Mouse (Mus musculus) natural killer cell, adult 2 months (primary cell): Measurements from ENCODE around the gene Osbpl7.

ENCODE experiments used
- DNase-seq, 2 experiments: peaks; one replicate each; pipeline ENCODE4 v3.0.0; 2022; ENCODE audit warnings: low spot score in 2 of 2

Gene Osbpl7

DNA sequence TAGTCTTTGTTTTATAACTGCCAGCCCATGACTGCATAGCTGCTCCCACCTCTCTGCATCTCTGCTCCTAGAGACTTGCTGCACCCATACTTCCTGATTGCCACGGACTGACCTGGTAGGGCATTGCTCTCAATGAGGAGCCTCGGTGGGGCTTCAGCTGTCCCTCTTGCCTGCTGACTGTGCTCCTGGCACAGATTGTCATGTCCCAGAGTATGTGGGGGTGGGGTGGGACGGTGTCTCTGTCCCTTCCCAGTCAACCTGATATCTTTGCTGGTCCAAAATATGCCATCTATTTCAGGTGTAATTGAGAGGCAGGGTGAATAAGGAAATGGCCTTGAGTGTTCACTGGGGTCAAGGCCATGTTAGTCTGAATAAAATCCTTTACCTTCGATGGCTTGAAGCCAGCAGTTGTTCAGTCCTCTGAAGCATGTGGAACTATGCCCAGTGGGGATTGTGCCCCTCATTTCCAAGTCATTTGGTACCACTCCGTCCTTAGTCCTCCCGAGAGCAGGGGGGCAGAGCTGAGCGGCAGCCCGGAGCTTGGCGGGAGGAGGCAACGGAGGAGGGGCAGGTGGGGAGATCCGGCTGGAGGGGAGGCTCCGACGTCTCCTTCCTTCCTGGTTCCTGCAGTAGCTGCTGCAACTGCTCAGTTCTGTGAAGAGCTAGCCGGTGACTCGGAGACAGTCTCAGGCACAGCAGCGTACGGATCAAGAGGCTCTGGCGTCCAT, at the start of gene Osbpl7:
Osbpl7 (plus strand) TSS at position 413 of the 728 bp plus-strand sequence.
- DNase-seq, result peak; percentile 55 to 64

DNA sequence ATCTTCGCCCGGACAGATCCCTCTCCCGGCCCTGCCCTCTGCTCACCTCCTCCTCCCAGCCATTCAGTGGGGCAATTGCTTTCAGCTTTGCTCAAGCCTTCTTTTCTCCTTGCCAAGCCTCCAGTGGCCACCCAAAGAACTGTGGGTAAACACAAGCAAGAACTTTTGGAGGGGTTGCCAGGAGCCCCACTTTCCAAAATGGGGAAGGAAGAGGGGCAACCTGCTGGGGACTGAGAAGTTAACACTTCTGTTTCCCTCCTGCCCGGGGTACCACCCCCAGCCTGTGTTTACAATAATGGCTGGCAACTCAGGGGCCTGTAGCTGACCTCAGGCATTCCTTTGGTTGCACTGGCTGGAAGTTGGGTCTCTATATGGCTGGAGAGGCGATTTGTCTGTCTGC, 47.3 kb upstream of the Osbpl7 start:
- DNase-seq, result no peak

DNA sequence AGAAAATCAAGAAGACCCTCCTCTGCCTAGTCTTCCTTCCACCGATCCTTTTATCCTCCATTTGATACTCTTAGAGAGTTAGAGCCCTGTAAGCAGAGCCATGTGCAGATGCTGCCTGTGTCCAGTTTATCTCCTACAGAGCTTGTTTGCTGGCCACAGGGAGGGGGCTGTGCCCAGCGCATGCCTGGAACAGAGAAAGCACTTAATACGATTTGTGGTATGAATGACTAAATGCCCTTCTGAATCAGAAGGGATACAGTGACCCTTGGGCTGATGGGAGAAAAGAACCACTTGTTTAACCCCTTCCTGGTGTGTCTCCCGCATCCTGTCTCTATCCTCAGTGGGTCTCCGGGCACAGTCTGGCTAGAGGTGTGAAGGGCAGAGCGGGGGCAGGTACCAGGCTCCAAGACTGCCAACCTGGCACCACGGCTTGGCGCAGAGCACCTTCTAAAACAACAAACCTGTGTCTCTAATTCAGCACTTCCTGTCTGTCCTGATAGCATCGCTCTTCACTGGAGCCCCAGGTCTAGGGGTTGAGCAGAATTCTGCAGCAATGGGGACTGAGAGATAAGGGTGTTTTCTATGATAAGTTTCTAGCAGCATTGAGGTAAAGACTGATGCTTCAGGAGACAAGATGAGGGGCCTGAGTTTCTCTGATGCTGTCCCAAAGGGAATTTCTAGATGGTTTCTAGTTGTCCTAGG, 43.2 kb upstream of the Osbpl7 start:
- no peak for DNase-seq

DNA sequence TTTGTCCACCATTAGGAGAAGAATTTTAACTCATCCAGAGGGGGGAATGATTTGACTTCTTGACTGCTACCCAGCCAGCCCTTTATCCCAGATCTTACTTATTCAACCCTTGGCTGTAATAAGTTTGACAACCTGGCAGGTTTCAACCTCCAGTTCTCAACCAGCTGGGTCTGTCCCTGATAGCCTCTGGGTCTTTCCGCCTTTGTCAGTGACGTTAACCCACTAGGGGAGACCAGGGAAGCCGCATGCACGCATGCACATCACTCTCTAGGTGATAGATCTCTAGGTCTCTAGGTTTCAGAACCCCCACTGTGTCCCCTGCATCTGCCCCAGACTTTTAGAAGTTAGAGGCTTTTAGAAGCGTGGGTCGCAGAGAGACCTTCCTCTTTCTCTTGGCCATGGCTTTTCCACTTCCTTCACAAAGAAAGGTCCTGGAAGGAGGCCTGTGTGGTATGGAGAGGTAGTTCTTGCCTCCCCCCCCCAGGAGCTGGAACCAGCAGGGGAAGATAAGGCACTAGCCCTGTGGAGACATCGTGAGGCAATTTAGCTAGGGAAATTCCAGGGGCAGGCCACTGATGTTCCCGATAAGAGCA, 41.1 kb upstream of the Osbpl7 start:
- no peak for DNase-seq

DNA sequence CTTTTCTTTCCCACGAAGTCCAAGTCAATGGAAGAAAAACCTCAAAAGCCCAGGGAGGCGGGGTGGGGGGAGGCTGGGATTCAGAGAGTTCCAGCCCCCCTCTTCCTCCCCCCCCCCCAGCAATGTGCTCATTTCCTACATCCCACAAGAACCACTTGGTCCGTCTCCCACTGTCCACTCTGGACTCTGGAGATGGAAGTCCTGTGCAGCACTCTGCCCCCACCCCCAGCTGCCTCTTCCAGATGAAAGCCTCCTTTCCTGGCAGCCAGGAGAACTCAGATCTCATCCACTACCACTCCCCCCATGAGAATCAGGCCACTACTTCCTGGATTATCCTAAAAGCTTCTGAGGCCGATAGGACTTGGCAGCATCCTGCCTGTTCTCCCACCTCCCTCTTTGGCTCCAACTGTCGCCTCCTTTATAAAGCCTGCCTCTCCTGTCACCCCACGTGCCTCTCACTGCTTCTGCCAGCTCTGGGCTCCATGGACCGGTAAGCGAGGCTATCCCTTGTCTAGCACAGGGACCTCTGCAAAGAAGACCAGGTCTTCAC, 37.2 kb upstream of the Osbpl7 start, which contains the start of gene Sp6:
Sp6 (plus strand) TSS at position 274 of the 550 bp plus-strand sequence.
- DNase-seq, result no peak

DNA sequence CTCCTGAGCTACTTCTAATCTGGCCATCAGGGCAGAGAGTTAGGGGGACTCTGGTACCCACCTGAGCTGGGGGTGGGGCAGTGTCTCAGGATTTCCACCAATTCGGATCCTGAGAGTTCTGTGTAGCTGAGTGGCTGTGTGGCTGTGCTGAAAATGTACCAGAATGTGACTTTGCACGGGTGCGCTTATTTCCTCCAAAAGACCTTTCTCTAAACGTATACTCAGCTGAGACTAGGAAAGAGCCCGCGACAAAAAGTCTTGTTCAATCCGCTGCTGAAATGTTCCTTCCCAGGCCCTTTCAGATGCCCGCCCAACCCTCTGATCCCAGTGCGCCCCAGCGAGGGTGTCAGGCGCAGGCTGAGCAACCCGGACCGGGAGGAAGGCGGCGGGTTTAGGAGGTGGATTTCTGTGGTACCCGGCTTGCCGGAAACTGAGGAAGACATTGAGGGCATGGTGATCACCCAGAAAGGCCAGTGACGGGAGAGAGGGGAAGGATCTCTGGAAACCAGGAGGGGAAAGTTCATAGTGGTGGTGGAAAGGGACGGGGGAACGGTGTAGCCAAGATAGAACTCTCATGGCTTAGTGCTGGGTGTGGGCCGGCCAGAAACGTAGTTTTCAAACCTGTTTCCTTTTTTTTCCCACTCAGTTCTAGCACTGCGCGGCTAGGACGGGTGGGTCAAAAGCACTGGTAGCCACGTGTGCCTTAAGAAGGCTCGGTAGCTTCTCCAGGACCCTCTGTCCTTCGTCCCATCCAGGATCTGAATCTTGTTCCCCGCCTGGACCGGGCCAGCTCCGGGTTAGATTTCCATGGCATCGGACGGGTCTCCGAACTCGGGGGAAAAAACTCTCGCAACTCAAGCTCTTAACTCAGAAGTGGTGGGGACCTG, 32.5 kb upstream of the Osbpl7 start:
- no peak for DNase-seq

DNA sequence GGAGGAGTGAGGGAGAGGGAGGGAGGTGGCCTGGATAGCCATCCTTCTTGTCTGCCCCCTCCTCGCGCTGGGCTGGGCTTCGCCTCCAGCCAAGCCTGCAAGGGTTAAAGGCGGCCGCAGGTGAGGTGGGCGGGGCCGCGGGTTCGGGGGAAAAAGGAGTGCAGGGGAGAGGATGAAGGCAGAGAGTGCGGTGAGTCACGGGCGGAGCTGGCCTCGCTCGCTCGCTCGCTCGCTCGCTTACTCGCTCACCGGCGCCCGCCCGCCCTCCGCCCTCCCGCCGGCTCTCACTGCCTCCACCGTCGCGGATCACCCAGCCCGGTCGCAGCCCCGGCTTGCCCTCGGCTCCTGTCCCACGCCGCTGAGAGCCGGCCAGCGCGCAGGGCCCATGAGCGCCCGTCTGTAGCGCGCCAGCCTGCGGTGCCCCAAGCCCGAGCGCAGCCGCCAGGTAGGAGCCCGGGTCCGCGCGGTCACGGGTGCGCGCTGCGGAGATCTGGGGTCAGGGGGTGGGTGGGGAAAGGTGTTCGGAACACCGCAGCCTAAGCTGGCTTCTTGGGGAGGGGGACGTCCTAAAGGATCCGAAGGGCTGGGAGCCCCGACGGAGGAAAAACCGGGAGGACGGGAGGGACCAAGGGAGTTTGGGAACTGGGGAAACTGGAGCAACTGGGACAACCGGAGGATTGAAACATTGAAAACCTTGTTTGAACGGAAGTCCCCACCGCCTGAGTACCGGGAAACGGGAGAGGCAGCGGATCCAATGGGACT, 31.7 kb upstream of the Osbpl7 start:
- peak in 1 of 2 experiments; percentile 23 for DNase-seq

DNA sequence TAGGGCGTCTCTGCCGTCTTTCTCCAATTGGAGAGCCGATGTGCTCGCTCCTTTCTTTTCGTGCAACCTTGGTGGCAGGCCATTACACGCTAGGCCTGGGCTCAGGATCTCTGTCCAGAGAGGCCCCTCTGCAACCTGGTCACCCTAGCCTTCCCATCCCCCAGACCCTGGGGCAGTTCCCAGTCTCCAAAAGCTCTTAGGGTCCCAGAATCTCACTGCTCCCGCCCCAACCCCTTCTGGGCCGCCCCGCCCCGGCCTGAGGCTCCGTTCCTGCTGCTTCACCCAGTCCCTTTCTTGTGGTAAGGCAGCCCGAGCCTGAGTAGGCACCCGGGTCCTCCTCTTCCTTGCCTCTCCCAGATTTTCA, 31.1 kb upstream of the Osbpl7 start:
- no peak for DNase-seq

DNA sequence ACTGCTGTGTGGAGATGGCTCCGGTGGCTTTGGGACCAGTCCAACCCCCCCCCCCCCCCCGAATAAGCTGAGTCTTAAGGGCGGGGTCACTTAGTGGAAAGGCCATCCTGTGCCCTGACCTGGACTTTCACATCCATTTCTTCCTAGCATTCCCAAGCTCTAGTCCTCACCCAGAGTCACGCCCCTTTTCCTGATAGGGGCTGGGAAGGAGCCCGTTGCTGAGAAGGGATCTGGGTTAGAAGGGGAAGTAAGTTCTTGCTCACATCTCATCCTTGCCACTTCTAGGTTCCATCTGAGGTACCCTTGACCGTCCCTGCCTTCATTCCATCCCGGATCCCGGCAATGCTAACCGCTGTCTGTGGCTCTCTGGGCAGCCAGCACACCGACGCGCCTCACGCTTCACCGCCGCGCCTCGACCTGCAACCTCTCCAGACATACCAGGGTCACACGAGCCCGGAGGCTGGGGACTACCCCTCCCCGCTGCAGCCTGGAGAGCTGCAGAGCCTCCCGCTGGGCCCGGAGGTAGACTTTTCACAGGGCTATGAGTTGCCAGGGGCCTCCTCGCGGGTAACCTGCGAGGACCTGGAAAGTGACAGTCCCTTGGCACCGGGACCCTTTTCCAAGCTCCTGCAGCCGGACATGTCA, 29.2 kb upstream of the Osbpl7 start:
- DNase-seq, result no peak

DNA sequence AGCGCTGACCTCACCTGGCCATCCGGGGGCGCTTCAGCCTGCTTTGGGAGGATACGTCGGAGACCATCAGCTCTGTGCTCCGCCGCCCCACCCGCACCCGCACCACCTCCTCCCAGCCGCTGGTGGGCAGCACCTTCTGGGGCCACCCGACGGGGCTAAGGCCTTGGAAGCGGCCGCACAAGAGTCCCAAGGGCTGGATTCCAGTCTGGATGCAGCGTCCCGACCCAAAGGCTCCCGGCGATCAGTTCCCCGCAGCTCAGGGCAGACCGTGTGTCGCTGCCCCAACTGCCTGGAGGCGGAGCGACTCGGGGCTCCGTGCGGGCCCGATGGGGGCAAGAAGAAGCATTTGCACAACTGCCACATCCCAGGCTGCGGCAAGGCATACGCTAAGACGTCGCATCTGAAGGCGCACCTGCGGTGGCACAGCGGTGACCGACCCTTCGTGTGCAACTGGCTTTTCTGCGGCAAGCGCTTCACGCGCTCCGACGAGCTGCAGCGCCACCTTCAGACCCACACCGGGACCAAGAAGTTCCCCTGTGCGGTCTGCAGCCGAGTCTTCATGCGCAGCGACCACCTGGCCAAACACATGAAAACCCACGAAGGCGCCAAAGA, 28.4 kb upstream of the Osbpl7 start:
- peak; percentile 66 to 81 for DNase-seq

DNA sequence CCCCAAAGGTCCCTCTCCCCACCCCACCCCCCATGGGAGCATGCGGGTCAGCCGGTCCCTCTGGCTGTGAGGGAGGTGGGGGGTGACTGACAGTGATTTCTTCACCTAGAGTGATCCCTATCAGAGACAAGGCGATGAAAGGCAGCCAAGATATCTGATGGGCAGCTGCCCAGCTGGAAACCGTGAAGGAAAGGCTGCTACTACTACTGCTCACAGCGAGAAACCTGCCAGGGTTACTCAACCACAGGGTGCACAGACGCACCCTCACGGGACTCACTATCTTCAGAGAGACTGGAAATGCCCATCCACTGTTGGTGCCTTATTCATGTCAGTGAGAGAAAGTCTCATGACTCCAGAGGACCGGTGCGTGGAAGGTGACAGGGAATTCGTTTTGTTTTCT, 25.5 kb upstream of the Osbpl7 start:
- no peak for DNase-seq

DNA sequence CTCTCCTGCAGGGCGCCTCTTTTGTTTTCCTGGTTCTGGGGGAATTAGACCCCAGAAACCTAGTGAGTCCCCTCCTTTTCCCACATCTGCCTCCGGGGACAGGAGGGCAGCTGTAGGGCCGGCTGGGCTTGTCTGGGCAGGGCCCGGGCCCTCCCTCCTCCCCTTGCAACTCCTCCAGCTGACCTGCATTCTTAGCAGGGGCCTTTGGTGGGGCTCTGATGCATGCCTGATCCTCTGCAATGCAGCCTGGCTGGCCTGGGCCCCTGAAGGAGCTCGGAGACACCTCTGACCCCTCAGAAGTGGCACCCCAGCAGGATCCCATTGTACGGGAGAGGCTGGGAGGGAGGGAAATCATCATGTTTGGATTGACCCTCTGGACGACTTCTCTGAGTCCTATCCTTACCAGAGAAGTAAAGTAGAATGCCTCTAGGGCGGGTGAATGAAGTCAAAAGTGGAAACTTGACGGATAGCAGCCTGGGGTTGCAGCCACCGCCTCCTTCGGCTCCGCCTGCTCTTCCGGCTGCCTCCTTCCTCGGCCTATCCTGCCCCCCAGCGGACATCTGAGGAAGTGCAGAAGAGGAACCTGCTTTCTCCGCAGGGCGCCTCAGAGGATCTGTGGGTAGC, 24.6 kb upstream of the Osbpl7 start:
- DNase-seq, result peak; percentile 83 to 90

DNA sequence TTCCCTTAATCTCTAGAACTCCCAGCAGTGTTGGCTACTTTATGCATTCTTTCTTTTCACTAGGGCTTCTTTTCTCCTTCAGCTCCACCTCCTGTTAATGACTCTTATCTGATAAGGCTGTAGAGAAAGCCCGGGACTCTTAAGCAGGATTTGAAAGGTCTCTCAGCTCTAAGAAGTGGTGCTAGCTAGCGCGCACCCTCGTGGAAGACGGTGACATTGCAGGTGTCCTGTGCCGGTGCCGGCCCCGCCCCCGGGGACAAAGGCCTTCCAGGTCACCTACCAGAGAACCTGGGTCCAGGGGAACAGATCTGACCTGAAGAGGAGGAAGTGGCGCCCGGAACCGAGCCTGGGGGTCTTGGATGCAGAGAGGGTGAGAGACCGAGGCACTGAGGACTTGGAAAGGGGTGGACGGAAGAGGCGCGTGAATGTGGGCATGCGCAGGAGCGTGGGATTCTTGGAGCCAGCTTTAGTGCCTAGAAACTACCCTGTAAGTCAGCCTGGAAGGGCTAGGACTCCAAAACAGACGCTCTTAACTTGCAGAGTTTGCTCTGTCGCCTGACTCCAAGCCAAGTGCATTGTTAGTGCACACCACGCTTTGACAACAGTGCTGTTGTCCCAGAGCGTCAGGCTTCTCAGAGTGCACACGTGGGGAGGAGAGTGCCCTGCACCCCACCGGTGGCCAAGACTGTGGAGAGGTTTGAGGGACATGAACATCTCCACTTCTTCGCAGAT, 20.6 kb upstream of the Osbpl7 start, which contains the start of gene Scrn2:
Scrn2 (plus strand) TSS at position 253 of the 732 bp plus-strand sequence.
- peak; percentile 81 to 85 for DNase-seq

DNA sequence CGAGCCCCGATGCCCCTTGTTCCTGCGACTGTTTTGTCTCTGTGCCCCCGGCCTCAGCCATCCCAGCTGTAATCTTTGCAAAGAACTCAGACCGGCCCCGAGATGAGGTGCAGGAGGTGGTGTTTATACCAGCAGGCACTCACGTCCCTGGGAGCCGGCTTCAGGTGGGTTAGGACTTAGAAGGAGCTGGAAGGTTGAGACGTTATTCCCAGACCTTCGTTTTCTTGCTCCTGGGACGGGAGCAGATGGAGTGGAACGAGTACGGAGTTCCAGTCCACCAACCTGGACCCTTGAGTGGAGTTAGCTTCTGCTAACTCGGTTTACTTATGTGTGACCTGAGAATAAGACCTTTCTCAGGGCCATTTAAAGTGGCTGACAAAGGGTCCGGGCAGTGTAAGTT, 20.0 kb upstream of the Osbpl7 start:
- no peak for DNase-seq

DNA sequence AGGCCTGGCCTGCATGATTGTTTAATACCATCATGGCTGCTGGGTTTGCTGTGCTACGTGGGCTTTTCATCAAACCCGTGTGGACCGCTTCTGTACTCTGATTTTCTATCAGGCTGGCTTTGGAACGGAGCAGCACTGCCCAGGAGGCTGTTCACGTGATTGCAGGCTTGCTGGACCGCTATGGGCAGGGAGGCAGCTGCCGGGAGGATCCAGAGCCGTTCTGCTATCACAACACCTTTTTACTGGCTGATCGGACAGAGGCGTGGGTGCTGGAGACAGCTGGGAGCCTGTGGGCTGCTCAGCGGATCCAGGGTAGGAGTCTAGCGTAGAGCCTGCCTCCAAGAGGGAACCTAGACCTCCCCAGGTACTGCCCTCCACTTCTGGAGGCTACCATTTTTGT, 18.5 kb upstream of the Osbpl7 start:
- DNase-seq, result no peak

DNA sequence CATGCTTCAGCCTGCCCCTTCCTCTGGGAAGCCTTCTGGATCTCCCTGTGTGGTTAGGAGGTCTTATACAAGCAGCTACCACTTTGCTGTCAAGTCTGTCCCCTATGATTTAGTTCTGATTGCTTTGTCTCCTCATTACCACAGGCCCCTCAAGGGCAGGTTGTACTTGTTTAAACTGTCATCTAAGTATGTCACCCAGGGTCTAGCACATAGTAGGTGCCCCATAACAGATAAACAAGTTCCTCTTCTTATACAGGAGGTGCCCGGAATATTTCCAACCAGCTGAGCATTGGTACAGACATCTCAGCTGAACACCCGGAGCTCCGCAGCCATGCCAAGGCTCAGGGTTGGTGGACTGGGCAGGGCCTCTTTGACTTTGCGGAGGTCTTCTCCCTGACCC, 17.9 kb upstream of the Osbpl7 start:
- no peak for DNase-seq

DNA sequence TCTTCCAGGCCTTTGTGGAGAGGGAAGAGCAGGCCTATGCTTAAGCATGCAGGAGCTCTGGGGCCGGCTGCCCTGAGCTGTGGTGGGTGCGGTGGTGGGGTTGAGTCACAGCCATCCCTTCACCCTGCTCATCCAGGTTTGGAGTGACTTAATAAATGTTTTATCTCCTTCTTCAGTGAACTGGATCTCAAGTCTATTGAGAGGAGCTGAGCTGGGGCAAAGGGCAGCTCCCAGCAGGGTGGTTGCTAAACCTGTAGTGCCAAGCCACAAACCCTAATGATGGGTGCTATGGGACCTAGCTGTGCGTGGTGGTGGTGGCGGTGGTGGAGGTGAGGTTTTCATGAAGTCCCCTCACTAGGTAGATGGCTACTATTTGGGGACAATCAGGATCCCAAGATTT, 16.6 kb upstream of the Osbpl7 start:
- DNase-seq, result no peak

DNA sequence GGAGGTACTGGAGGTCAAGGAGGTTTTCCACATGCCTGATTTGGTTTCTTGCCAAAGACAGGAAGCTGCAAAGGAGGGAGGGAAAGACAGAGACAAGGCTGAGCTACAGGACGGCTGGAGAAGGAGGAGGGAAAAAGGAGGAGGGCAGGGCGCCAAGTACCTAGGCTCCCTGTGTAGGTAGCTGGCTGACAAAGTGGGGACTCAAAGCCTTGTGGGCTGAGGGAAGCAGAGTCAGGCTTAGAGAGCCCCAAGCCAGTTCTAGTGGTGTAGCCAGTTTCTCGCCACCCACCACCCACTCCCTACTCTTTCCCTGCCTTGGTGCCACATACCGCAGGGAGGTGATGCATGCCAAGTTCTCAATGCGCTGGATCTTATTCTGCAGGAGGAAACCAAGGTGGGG, 14.3 kb upstream of the Osbpl7 start:
- no peak for DNase-seq

DNA sequence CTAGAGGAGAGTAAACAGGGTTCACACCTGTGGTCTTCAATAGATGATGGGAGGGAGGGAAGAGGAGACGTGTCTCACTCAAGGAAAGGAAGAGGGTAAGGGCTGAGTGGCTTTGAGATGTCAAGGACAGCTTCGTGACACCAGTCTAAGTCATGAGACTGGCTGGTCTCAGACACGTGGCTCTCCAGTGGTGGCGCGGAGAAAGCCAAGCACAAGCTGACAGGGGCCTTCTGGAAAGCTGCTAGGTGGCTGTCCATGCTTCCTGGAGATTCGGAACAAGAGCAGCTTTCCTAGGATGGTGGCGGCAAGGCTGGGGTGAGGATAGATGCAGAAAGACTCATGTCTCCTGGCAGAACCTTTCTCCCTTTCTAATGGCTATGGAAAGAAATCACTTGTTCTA, 11.5 kb upstream of the Osbpl7 start:
- no peak for DNase-seq
